Mouse (Mus musculus): Measurements from ENCODE around the gene Mindy4.

Gene Mindy4

DNA sequence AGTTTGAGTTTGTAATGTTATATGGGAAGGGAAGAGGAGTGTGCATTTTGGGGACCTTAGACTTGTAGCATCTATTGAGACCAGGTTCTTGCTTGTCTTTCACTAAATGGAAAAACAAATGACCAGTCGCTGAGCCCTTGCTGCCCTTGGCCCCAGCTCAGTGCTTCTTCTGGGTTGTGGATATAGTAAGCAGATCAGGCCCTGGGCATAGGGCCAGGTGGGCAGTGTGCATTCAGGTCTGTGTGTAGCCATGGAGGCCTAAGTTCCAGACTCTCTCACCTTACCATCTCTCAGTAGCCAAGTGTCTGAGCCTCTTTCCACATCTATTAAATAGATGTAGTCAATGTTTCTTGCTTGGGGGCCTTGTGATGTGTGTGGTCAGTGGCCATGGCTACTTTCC is 92.1 kb downstream of the Mindy4 start:
- in situ Hi-C loops (cut with MboI; ENCODE audit: low sequenced_read_pairs) = no loop called here

DNA sequence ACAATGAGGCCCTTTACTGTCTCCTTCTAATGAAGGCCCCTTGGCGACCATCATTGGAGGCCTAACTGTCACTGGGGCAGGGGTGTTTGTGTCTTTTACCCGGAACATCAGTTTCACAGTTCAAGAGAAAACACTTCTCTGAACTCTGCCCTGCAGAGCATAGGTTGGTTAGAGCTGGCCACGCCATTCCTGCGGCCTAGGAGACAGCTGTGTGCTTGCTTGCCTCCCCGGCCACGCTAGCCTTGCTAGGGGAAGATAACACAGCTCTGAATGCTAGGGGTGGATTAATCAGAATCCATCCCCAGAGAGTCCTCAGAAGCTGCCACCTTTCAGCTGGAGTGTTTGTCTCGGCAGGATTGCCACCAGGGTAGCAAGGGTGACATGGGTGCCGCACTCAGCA is 96.3 kb downstream of the Mindy4 start:
- in situ Hi-C loops (cut with MboI; ENCODE audit: low sequenced_read_pairs) = no loop called here

- in situ Hi-C loops (cut with MboI; ENCODE audit: low sequenced_read_pairs) = no loop called here
Measured at GRCm38 (mm10) chr6:55299917-55300316, 96.7 kb downstream of the Mindy4 start.

DNA sequence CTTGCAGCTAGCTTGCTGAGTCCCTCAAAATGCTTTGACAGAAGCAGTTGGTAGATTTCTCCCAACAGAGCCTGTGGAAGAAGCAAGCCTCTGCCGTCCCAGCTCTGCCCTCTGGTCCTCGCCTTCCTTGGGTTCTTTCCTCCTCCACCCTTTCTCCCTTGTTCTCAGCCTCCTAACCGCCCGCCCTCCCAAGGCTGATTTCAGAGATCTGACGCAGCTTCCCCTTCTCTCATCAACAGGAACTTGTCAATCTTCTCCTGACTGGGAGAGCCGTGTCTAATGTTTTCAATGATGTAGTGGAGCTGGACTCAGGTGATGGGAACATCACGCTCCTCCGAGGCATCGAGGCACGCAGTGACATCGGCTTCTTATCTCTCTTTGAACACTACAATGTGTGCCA is 97.5 kb downstream of the Mindy4 start:
- in situ Hi-C loops (cut with MboI; ENCODE audit: low sequenced_read_pairs) = no loop called here

GRCm38 (mm10) chr6:55310179-55310578 is 107.0 kb downstream of the Mindy4 start:
- in situ Hi-C loops (cut with MboI; ENCODE audit: low sequenced_read_pairs) = no loop called here

DNA sequence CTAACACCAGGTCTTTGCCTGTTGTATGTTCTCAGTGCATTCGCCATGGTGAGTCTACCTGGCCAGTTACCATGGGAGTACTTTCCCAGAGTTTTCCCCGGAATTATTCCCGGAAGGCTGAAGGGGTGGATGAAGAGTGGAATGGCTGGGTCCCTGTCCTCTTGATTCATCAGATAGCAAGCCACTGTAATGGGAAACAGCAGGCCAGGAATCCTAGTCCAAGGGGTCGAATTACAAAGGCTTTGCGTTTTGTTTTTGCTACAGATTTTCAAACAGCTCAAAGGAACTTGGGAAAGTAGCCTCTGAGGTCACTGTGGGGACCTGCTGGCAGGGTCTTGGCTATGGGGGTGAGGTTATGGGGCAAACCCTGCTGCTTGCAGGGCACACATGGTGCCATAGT is 108.8 kb downstream of the Mindy4 start:
- in situ Hi-C loops (cut with MboI; ENCODE audit: low sequenced_read_pairs) = no loop called here

- in situ Hi-C loops (cut with MboI; ENCODE audit: low sequenced_read_pairs) = no loop called here
Measured at GRCm38 (mm10) chr6:55313893-55314292, 110.7 kb downstream of the Mindy4 start.

DNA sequence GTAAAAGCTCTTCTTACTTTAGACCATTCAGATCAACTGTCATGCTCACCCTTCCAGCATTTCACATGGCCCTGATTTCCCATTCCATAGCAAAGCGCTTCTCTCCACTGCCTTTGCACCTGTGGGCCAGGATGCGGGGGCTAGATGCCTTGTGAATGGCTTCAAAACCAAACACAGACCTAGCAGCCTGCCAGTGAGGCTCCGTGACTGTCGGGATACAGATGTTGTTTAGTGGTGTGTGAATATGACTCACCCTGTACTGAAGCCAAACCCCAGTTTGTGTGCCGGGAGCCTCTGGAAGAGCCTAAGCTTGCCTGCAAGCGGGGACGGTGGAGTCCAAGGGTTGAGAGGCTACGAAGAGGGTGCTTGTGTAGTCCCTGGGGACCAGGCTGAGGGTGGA is 111.4 kb downstream of the Mindy4 start:
- in situ Hi-C loops (cut with MboI; ENCODE audit: low sequenced_read_pairs) = no loop called here

GRCm38 (mm10) chr6:55318597-55318996 is 115.4 kb downstream of the Mindy4 start:
- in situ Hi-C loops (cut with MboI; ENCODE audit: low sequenced_read_pairs) = no loop called here

GRCm38 (mm10) chr6:55319585-55320551 is 116.7 kb downstream of the Mindy4 start:
- in situ Hi-C loops (cut with MboI; ENCODE audit: low sequenced_read_pairs) = no loop called here

DNA sequence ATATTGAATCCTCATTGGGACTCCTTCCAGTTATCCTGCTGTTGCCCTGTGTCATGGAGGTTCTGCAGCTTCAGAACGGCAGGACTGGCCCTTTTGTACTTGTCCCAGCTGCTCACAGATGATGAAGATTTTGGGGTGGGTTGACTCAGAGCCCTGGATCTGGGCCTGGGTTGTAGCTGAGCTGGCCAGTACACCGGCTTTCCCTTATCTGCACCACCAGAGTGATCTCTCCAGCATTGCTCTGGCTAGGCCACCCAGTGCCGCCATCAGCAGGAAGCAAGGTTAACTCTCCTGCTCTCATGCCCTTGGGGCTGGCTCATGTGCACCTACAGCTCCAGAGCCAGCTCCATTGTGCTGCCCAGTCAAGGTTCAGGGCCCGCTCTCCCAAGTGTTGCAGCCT is 117.7 kb downstream of the Mindy4 start:
- in situ Hi-C loops (cut with MboI; ENCODE audit: low sequenced_read_pairs) = no loop called here

DNA sequence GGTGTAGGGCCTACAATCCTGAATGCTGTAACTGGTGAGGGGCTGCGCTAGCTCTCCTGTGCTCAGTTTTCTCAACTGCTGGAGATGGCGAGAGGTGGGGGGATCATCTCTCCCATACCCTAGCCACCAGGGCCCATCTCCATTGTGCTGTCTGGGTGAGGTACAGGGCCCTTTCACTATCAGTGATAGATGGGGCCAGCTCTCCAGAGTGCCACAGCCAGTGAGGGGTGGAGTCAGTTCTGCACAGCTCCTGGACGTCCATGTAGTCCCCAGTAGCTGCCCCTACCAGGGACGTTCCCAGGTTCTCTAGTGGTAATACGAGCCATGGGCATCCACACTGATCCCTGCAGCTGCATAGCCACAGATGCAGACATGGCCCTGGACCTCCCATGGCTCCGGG is 118.3 kb downstream of the Mindy4 start:
- in situ Hi-C loops (cut with MboI; ENCODE audit: low sequenced_read_pairs) = no loop called here

- in situ Hi-C loops (cut with MboI; ENCODE audit: low sequenced_read_pairs) = no loop called here
Measured at GRCm38 (mm10) chr6:55322980-55323379, 119.8 kb downstream of the Mindy4 start.

- in situ Hi-C loops (cut with MboI; ENCODE audit: low sequenced_read_pairs) = no loop called here
Measured at GRCm38 (mm10) chr6:55323908-55324634, 120.9 kb downstream of the Mindy4 start.

DNA sequence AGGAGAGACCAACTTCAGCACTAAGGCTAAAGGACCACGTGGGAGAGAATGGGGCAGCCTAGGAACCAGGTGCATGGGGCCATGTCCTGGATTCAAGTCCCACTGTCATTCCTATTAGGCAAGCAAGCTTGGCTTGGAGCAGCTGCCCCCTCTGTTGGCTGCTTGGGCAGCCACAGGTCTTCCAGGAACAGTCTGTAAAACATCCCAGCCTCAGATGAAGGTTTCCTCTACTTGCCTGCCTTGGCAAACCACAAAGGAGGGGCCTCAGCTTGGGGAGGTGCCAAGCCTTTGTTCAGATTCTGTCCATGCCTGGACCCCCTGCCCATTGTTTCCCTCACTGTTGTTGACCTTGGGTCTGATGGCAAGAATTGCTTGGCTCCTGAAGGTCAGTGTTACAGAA is 121.6 kb downstream of the Mindy4 start:
- in situ Hi-C loops (cut with MboI; ENCODE audit: low sequenced_read_pairs) = no loop called here

- in situ Hi-C loops (cut with MboI; ENCODE audit: low sequenced_read_pairs) = no loop called here
Measured at GRCm38 (mm10) chr6:55326299-55326698, 123.1 kb downstream of the Mindy4 start.

GRCm38 (mm10) chr6:55327326-55327725 is 124.1 kb downstream of the Mindy4 start:
- in situ Hi-C loops (cut with MboI; ENCODE audit: low sequenced_read_pairs) = no loop called here

DNA sequence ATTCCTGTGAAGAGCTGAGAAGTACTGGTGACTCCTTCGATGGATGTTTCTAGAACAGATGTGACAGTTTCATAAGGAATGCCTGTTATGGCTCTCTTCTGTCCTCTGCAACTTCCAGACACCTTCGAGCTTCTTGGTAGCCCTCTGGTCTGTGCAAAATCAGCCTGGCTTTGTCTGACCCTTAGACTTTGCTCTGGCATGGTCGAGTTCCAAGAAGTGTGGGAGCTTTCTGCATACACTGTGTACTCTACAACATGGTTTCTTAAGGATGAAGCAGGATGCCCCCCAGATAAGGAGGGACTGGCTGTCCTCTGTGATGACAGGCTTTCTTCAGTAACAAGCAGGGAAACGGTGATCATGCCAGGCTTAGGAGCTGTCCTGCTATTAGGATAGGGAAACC is 125.0 kb downstream of the Mindy4 start:
- in situ Hi-C loops (cut with MboI; ENCODE audit: low sequenced_read_pairs) = no loop called here

GRCm38 (mm10) chr6:55331315-55331714 is 128.1 kb downstream of the Mindy4 start:
- in situ Hi-C loops (cut with MboI; ENCODE audit: low sequenced_read_pairs) = no loop called here

GRCm38 (mm10) chr6:55332100-55332772 is 129.1 kb downstream of the Mindy4 start:
- in situ Hi-C loops (cut with MboI; ENCODE audit: low sequenced_read_pairs) = no loop called here

GRCm38 (mm10) chr6:55332773-55333109 is 129.6 kb downstream of the Mindy4 start:
- in situ Hi-C loops (cut with MboI; ENCODE audit: low sequenced_read_pairs) = no loop called here
